Mouse (Mus musculus) mesoderm, embryonic 11.5 days (tissue): ENCODE measurements around the gene Timm50.

ENCODE experiments used
- DNase-seq: peaks from one replicate; pipeline ENCODE4 v3.0.0-alpha.2; 2012; ENCODE audit warnings: low read depth, low spot score

The Timm50 gene

DNA sequence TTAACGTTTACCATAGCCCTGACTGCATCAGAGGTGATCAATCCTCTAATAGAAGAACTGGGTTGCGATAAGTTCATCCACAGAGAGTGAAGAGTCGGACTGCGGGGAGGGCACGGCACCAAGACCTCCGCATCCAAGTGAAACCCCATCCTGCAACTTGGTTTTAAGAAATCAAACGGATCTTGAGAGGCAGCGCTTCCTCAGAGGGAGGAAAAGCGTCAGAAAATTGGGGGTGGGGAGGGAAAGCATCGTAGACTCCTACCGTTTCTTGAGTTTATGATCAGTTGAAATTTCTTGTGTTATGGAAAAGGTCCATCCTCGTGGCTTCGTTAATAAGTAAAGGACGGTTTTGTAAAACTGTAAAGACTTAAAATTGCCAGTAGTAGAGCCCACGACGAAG is 43.3 kb downstream of the Timm50 start:
- DNase-seq, result no peak

- DNase-seq, result no peak
Measured at GRCm38 (mm10) chr7:28268042-28268531, 43.8 kb downstream of the Timm50 start.

DNA sequence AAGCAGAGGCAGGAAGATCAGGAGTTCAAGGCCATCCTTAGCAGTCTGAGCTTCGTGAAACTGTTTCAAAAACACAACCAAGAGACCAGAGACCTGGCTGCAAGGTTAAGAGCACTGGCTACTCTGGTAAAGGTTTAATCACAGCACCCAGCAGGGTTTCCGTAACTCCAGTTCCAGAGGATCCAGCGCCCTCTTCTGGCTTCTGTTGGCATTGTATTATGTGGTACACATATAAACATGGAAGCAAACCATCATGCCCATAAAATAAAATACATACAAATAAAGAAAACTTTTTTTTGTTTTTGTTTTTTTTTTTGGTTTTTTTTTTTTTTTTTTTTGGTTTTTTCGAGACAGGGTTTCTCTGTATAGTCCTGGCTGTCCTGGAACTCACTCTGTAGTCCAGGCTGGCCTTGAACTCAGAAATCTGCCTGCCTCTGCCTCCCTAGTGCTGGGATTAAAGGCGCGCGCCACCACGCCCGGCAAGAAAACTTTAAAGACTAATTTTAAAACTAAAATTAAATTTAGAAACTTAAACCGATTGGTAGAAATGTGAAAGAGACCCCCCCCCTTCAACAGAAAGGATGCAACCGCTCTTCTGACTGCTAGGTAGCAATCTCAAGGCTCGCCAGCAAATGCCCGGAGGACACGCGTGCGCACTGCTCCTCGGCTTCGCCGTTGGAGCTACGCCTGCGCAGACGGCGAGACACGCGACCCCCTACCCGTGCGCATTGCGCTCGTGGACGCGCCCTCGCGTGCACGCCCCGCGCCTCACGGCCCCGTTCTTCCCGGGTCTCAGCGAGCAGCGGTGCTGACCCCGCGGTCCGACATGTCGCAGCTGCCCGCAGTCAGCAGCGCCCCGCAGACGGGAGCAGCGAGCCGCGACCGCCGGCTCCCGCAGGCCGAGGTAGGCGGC is 44.5 kb downstream of the Timm50 start, which contains the start of gene Eid2:
Gene Eid2 (plus strand): TSS at position 753 of the 913 bp plus-strand sequence.
- DNase-seq, result peak; percentile 94

DNA sequence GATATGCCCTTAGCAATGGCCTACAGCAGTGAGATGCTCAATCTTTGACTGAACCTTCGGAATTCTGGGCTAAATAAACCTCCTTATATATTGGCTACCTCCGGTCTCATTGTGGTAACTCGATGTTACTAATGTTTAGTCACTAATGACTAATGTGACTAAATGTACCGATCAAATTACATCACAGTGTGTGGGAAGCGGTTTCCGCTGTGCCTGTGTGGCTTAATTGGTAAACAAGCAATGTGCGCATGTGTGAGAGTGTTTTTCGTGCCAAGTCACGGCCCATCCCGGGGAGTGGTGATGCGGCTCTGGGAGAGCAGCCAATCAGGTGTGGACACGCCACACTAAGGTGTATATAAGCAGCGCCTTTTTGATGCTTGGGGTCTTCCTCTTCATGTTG is 46.5 kb downstream of the Timm50 start:
- no peak for DNase-seq

DNA sequence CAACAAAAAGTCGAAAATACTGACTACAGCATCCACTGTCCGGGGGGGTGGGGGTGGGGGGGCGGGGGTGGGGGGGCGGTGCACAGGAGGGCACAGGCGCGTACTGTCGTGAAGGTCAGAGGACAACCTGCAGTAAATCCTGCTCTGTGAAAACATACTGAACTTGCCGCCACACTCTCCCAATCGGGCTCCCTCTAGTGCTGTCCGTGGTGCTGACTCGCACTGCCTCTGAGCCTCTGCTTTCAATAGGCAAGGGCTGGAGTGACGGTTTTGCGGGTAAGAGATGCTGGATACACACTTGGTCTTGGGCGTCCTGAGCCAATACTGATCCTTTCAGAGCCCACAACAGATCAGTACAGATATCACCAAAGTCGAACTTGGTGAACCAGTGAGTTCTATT is 48.1 kb downstream of the Timm50 start:
- DNase-seq, result peak; percentile 87

DNA sequence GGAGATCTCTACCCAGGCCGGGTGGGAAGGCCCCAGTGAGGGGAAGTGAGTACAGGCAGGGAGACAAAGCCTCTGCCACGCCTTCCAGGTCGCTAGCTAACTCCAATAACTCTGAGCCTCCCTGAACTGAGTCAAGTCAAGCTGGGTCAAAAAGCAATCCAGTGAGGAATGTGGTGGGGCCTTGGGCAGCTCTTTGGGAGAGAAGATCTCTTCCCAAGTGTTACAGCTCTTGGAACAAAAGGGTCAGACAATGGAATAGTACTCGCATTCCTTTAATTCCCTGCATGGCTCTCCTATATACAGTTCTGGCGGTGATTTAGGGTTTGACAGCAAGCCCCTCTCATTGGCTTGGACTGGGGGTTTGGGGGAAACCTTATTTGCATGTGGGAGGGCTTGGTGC is 49.0 kb downstream of the Timm50 start:
- no peak for DNase-seq
